16 mouse cellular contexts compared by ENCODE assay signal in the genomic region with DNA sequence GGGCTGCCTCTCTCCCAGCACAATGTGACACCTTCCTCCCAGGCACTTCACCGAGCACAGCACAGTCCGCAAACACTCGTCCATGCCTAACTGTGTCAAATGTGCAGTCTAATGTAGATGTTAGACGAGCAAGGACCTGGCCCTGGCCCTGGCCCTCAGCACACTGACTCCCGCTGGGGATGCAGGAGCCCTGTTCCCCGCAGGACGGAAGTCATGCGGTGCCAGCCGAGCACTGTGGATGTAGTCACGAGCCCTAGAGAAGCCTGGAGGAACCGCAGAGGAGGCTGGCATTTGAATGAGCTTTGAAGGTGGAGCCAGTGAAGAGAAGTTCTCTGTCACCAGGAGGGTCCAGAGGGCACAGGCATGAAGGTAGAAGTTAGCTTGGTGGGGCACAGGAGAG. TPM values are rescaled to one million over a fixed set of nuclear protein-coding genes. Genes with fewer than 3 reads are reported as not detected.
DNase-seq lines count a peak whose midpoint lies in the region; ATAC-seq and TF ChIP-seq lines count a peak whose summit lies in the region.
"Had no signal": no experiment of that assay in that cellular context is flagged by ENCODE, and none has a peak within 500 bp of the region (broad histone marks: within the 10 kb centered on the region; RNA-seq: fewer than 3 reads in every experiment).

No protein-coding gene starts in this region.

- no peak for ATAC-seq in forebrain, embryonic 14.5 days
- ATAC-seq in forebrain, postnatal 0 days: no peak
- peak; percentile 53 for ATAC-seq in activated CD4-positive, CD25-positive, alpha-beta regulatory T cell, adult 4 months

- no peak for DNase-seq in forebrain, embryonic 14.5 days (ENCODE audit: low spot score)
- DNase-seq in forebrain, postnatal 0 days: no peak
- no peak for DNase-seq in layer of hippocampus, adult 2 months (ENCODE audit: low spot score in 2 of 2)
- DNase-seq in layer of hippocampus, postnatal 14 days (ENCODE audit: low spot score in 2 of 2): no peak
- DNase-seq in left cerebral cortex, adult 11 months (ENCODE audit: low spot score): no peak
- DNase-seq: B cell, adult 2 months; cerebellum, adult 9-10 months; gastrocnemius, postnatal 14 days had no signal

- no peak for TF ChIP-seq CTCF in forebrain, postnatal 0 days (IDR thresholded peaks at IDR 0.05; ENCODE audit: low read depth)
- no peak for TF ChIP-seq CTCF in layer of hippocampus, adult 2 months (conservative IDR thresholded peaks at IDR 0.05)

- H3K4me2 ChIP-seq in forebrain, embryonic 14.5 days (ENCODE audit: low read length): no peak overlapping the region
- no peak overlapping the region for H3K4me2 ChIP-seq in forebrain, postnatal 0 days (ENCODE audit: low read depth)
- H3K4me2 ChIP-seq: kidney, embryonic 15.5 days had no signal

- H3K27ac ChIP-seq in forebrain, embryonic 14.5 days (ENCODE audit: low read depth, low read length): no peak overlapping the region
- no peak overlapping the region for H3K27ac ChIP-seq in forebrain, postnatal 0 days (ENCODE audit: low read depth, low read length)
- peak overlapping the region; percentile 87 for H3K27ac ChIP-seq in layer of hippocampus, adult 2 months
- H3K27ac ChIP-seq in macrophage: peak overlapping the region; percentile 61
- H3K27ac ChIP-seq: kidney, embryonic 15.5 days; left cerebral cortex, adult 2 months had no signal

- peak overlapping the region; percentile 5; the same call in 1 of the 2 replicates for H3K9ac ChIP-seq in forebrain, embryonic 14.5 days (ENCODE audit: low read length)
- H3K9ac ChIP-seq in forebrain, postnatal 0 days: no peak overlapping the region
- H3K9ac ChIP-seq: kidney, embryonic 15.5 days; lung, embryonic 15.5 days had no signal

- WGBS in forebrain, embryonic 14.5 days: 74% methylated on average over 11 of the region's 11 CpGs
- WGBS in forebrain, postnatal 0 days: 65% methylated on average over 11 of the region's 11 CpGs
- WGBS in macrophage (ENCODE audit: missing documents): 17% methylated on average over 11 of the region's 11 CpGs

- no peaks in the 10 kb centered on the region for H3K36me3 ChIP-seq in forebrain, embryonic 14.5 days (ENCODE audit: control insufficient read depth, insufficient read depth, low read length)
- peaks cover 8% of the 10 kb centered on the region; the same call in 1 of the 2 replicates for H3K36me3 ChIP-seq in forebrain, postnatal 0 days (ENCODE audit: insufficient read depth)
- peaks cover 72% of the 10 kb centered on the region for H3K36me3 ChIP-seq in macrophage (ENCODE audit: inconsistent target)
- H3K36me3 ChIP-seq: kidney, embryonic 15.5 days; lung, embryonic 15.5 days had no signal

- H3K27me3 ChIP-seq in forebrain, embryonic 14.5 days (replicated peaks; ENCODE audit: control insufficient read depth, insufficient read depth, low read length): no peaks in the 10 kb centered on the region
- H3K27me3 ChIP-seq in forebrain, postnatal 0 days (ENCODE audit: insufficient read depth, low read length): no peaks in the 10 kb centered on the region

- no peak overlapping the region for H3K4me3 ChIP-seq in forebrain, embryonic 14.5 days (ENCODE audit: low read depth, low read length)
- H3K4me3 ChIP-seq in forebrain, postnatal 0 days (ENCODE audit: low read depth, low read length): no peak overlapping the region
- no peak overlapping the region for H3K4me3 ChIP-seq in layer of hippocampus, adult 2 months
- no peak overlapping the region for H3K4me3 ChIP-seq in macrophage (ENCODE audit: inconsistent target)
- H3K4me3 ChIP-seq: kidney, embryonic 15.5 days; left cerebral cortex, adult 2 months; lung, embryonic 15.5 days had no signal

- peaks cover 54% of the 10 kb centered on the region for H3K4me1 ChIP-seq in forebrain, embryonic 14.5 days (ENCODE audit: control insufficient read depth, insufficient read depth, low read length)
- H3K4me1 ChIP-seq in forebrain, postnatal 0 days (ENCODE audit: insufficient read depth): peaks cover 18% of the 10 kb centered on the region; the same call in 1 of the 2 replicates

- no peaks in the 10 kb centered on the region for H3K9me3 ChIP-seq in forebrain, embryonic 14.5 days (replicated peaks; ENCODE audit: control insufficient read depth, low read length)
- H3K9me3 ChIP-seq in forebrain, postnatal 0 days (ENCODE audit: low read length): no peaks in the 10 kb centered on the region
- H3K9me3 ChIP-seq: kidney, embryonic 15.5 days; lung, embryonic 15.5 days had no signal

- H3K79me2 ChIP-seq in macrophage (ENCODE audit: inconsistent target): peaks cover 95% of the 10 kb centered on the region

RNA-seq across cellular contexts. Expression of gene Nat9, which starts 35.8 kb away (rescaled TPM):
- 19.5 and 20.4 TPM in 2 replicates for polyA plus RNA-seq in forebrain, embryonic 14.5 days (2014; fragmentation: Nextera tagmentation; extraction: Ambion mirVana)
- 19.2 and 20.3 TPM in 2 replicates for total RNA-seq in forebrain, postnatal 0 days (2014; rRNA removed)
- polyA plus RNA-seq in forebrain, postnatal 0 days (2015; fragmentation: Nextera tagmentation; extraction: Ambion mirVana): 17.7 and 18.6 TPM in 2 replicates
- 10 to 100 TPM; 20.5 to 20.6 TPM for total RNA-seq in layer of hippocampus, adult 2 months (2021)
- 10 to 100 TPM; 19.3 to 19.9 TPM for total RNA-seq in layer of hippocampus, postnatal 14 days (2021)
- 10 to 100 TPM; 14.0 to 14.6 TPM for polyA plus RNA-seq in activated CD4-positive, CD25-positive, alpha-beta regulatory T cell, adult 4 months (2017; shearing (Covaris generic))
- 100 to 1,000 TPM in 1 of 26 experiments, 10 to 100 TPM in 21, 1 to 10 TPM in 4; 2.6 to 108 (median 36.9) TPM for total RNA-seq in macrophage (2018; cell fraction: chromatin; rRNA removed)
- total RNA-seq in macrophage (2018; cell fraction: cytosol; rRNA removed): 100 to 1,000 TPM in 1 of 26 experiments, 10 to 100 TPM in 25; 28.0 to 101 (median 57.2) TPM
- 10 to 100 TPM in 25 of 26 experiments, 1 to 10 TPM in 1; 9.0 to 78.5 (median 40.6) TPM for total RNA-seq in macrophage (2018; cell fraction: nucleus; rRNA removed)
- polyA plus RNA-seq in macrophage (2018): 49.9 to 79.6 TPM (median 50.9 TPM) in 3 replicates

RNA-seq across cellular contexts. Expression of gene Tmem104, which starts 36.2 kb away (rescaled TPM):
- polyA plus RNA-seq in forebrain, embryonic 14.5 days (2014; fragmentation: Nextera tagmentation; extraction: Ambion mirVana): 6.3 and 8.5 TPM in 2 replicates
- total RNA-seq in forebrain, postnatal 0 days (2014; rRNA removed): 5.4 and 7.6 TPM in 2 replicates
- 8.8 and 9.9 TPM in 2 replicates for polyA plus RNA-seq in forebrain, postnatal 0 days (2015; fragmentation: Nextera tagmentation; extraction: Ambion mirVana)
- total RNA-seq in layer of hippocampus, adult 2 months (2021): 10 to 100 TPM; 18.1 to 20.1 TPM
- 10 to 100 TPM; 15.0 to 21.2 TPM for total RNA-seq in layer of hippocampus, postnatal 14 days (2021)
- 10 to 100 TPM in 1 of 2 experiments, 1 to 10 TPM in 1; 9.3 to 11.9 TPM for polyA plus RNA-seq in activated CD4-positive, CD25-positive, alpha-beta regulatory T cell, adult 4 months (2017; shearing (Covaris generic))
- total RNA-seq in macrophage (2018; cell fraction: chromatin; rRNA removed): 100 to 1,000 TPM in 12 of 26 experiments, 10 to 100 TPM in 13, 1 to 10 TPM in 1; 7.7 to 184 (median 90.9) TPM
- total RNA-seq in macrophage (2018; cell fraction: cytosol; rRNA removed): 100 to 1,000 TPM in 22 of 26 experiments, 10 to 100 TPM in 4; 67.8 to 188 (median 142) TPM
- 100 to 1,000 TPM in 23 of 26 experiments, 10 to 100 TPM in 3; 16.8 to 258 (median 153) TPM for total RNA-seq in macrophage (2018; cell fraction: nucleus; rRNA removed)
- polyA plus RNA-seq in macrophage (2018): 86.7 to 149 TPM (median 97.3 TPM) in 3 replicates

RNA-seq across cellular contexts. Expression of gene Grin2c, which starts 43.6 kb away (rescaled TPM):
- polyA plus RNA-seq in forebrain, embryonic 14.5 days (2014; fragmentation: Nextera tagmentation; extraction: Ambion mirVana): 0.12 and 0.14 TPM in 2 replicates
- 1.5 and 1.6 TPM in 2 replicates for total RNA-seq in forebrain, postnatal 0 days (2014; rRNA removed)
- 0.35 and 0.48 TPM in 2 replicates for polyA plus RNA-seq in forebrain, postnatal 0 days (2015; fragmentation: Nextera tagmentation; extraction: Ambion mirVana)
- 10 to 100 TPM; 47.4 to 47.5 TPM for total RNA-seq in layer of hippocampus, adult 2 months (2021)
- total RNA-seq in layer of hippocampus, postnatal 14 days (2021): 10 to 100 TPM; 41.7 to 47.0 TPM
- polyA plus RNA-seq in activated CD4-positive, CD25-positive, alpha-beta regulatory T cell, adult 4 months (2017; shearing (Covaris generic)): not detected
- under 1 TPM in 3 of 26 experiments, not detected in 23; 0.16 to 0.63 (median 0.20) TPM for total RNA-seq in macrophage (2018; cell fraction: chromatin; rRNA removed)
- total RNA-seq in macrophage (2018; cell fraction: cytosol; rRNA removed): under 1 TPM in 3 of 26 experiments, not detected in 23; 0.05 TPM
- total RNA-seq in macrophage (2018; cell fraction: nucleus; rRNA removed): under 1 TPM in 2 of 26 experiments, not detected in 24; 0.12 to 0.15 TPM
- not detected in 3 replicates for polyA plus RNA-seq in macrophage (2018)
- total RNA-seq: gastrocnemius, postnatal 14 days; megakaryocyte-erythroid progenitor cell, adult 5-6 weeks; monocyte, adult 5-6 weeks had no signal
- polyA plus RNA-seq: intestine, embryonic 14.5 days; kidney, embryonic 15.5 days had no signal

RNA-seq across cellular contexts. Expression of gene Fdxr, which starts 53.4 kb away (rescaled TPM):
- polyA plus RNA-seq in forebrain, embryonic 14.5 days (2014; fragmentation: Nextera tagmentation; extraction: Ambion mirVana): 17.2 and 20.0 TPM in 2 replicates
- 18.6 and 26.2 TPM in 2 replicates for total RNA-seq in forebrain, postnatal 0 days (2014; rRNA removed)
- 14.0 and 16.4 TPM in 2 replicates for polyA plus RNA-seq in forebrain, postnatal 0 days (2015; fragmentation: Nextera tagmentation; extraction: Ambion mirVana)
- total RNA-seq in layer of hippocampus, adult 2 months (2021): 10 to 100 TPM; 22.4 to 22.5 TPM
- total RNA-seq in layer of hippocampus, postnatal 14 days (2021): 10 to 100 TPM; 19.4 to 21.3 TPM
- 10 to 100 TPM; 18.4 to 26.6 TPM for polyA plus RNA-seq in activated CD4-positive, CD25-positive, alpha-beta regulatory T cell, adult 4 months (2017; shearing (Covaris generic))
- total RNA-seq in macrophage (2018; cell fraction: chromatin; rRNA removed): 10 to 100 TPM in 8 of 26 experiments, 1 to 10 TPM in 18; 2.1 to 22.8 (median 8.2) TPM
- total RNA-seq in macrophage (2018; cell fraction: cytosol; rRNA removed): 1 to 10 TPM; 1.4 to 4.6 (median 3.2) TPM
- 10 to 100 TPM in 3 of 26 experiments, 1 to 10 TPM in 23; 1.6 to 17.6 (median 5.7) TPM for total RNA-seq in macrophage (2018; cell fraction: nucleus; rRNA removed)
- polyA plus RNA-seq in macrophage (2018): 2.3 to 6.0 TPM (median 4.3 TPM) in 3 replicates

Comparison
In these comparisons a context has a peak if more than half of its experiments do, and no peak if none do; other contexts are left out.
1. H3K27ac ChIP-seq: peak in layer of hippocampus, adult 2 months (single experiment) and macrophage (single experiment); none in forebrain, embryonic 14.5 days (single experiment) and forebrain, postnatal 0 days (single experiment).